Mouse (Mus musculus) left cerebral cortex, adult 18-20 months (tissue): ENCODE results near the gene Tacc2. TPM values are rescaled to one million over a fixed set of nuclear protein-coding genes. Genes with fewer than 3 reads are reported as not detected.

Experiments
- DNase-seq, 2 experiments: peaks; one replicate each; pipeline ENCODE4 v3.0.0; 2021 to 2022; ENCODE audit warnings: low spot score in 2 of 2, mixed read lengths in 1 of 2
- total RNA-seq, 2 experiments: library from RNA; stranded (reverse); gene quantifications; 2 replicates each; pipeline ENCODE4 v1.2.3; 2021

The Tacc2 gene
- total RNA-seq, 2 experiments from 2014 or later: 61.9 to 68.9 TPM

DNA sequence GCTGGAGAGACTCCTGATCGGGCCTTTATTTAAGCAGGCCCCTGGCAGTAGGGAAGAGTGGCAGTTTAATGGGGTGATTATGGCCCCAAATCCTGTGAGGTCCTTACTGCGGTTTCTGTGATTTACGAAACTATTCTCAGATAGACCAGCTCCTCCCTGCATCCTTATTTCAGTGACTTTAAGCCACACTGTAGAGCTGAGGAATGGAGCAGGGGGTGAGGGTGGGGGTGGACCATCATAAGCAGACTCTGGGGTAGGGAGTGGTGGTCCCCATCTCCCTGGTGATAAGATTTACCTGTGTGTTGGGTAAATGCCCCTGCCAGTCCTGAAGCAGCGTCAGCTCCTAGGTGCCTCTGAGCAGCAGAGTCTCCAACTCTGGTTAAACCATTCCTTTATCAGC lies 29.7 kb downstream of the Tacc2 start:
- DNase-seq: no peak

DNA sequence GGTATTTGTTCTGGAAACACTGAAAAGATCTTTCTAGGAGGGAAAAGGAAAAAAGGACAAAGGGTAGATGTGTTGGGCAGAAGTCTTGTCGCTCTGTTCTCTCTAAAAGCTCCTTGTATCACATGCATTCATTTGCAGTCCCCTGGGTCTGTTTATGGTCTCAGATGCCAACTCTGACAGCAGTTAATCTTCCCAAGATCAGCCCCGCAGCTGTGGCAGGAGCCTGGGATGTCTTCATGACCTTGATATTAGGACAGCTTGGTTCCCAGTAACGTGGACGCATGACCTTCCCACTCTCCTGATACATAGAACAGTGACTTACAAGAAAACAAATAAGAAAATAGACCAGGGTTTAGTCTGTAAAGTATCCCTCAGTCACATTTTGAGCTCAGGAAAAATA lies 36.7 kb downstream of the Tacc2 start:
- no peak for DNase-seq

DNA sequence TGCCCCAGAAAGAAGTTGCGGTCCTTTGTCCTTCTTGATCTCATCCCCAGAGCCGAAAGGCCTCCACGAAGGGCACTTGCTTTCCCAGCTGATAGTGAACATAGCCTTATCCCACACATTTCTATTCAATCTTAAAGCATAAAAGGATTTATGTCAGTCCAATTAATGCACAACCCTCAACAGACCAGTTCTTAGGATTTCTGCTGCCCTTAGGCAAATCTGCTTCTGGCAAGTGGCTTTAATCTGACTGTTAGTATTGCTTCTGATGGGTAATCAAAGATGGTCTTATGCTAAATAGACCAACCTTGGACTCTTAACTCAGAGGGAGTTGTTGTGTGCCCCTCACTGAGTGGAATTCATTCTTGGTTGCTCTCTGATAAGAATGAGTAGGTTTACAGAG lies 40.4 kb downstream of the Tacc2 start:
- DNase-seq: no peak

DNA sequence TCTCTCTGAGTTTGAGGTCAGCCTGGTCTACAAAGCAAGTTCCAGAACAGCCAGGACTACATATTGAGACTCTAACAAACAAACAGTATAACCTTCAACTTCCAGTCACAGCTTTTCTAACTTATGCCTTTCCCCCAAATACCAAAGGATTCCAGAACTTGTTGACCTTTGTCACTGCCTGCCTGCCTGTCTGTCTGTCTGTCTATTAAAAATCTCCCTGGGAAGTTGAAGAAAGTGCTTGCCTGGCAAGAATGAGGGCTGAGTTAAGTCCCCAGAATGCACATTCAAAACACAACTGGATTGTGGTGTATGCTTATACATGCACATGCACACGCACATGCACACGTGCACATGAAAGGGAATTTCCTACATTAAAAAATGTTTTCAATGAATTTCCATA lies 43.8 kb downstream of the Tacc2 start:
- no peak for DNase-seq

DNA sequence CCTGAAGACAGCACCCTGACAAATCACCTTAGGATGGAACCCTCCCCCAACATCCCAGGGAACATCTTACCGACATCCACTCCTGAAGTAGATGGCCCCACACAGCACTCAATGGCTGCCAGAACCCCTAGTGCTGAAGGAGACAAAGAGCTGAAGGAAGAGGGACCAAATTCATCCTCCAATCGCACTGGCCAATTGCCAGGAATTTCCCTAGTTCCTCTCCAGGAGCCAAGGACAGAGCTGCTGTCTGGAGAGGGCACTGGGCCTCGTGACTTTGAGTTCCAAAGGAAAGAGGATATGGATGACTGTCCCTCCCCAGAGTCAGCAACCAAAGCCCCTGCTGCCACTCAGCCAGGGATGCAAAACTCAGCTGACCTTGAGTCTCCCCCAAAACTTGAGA lies 44.7 kb downstream of the Tacc2 start:
- DNase-seq: no peak

DNA sequence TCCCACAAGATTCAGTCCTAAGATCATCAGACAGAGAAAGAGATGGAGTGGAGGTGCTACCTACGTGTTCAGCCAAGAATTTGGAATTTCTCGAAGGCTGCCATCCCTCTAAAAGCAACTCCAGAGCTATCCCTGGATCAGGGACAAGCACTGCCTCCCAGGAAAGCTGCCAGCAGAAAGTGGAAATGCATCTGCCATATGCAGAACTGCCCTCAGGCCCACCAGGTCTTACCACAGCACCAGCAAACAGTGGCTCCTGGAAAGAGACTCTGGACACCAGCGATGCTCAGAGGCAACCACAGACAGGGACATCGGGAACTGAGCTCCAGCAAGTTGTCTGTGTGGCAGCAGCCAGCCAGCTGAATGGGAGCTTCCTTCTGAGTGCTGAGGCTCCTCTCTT lies 45.1 kb downstream of the Tacc2 start:
- no peak for DNase-seq

DNA sequence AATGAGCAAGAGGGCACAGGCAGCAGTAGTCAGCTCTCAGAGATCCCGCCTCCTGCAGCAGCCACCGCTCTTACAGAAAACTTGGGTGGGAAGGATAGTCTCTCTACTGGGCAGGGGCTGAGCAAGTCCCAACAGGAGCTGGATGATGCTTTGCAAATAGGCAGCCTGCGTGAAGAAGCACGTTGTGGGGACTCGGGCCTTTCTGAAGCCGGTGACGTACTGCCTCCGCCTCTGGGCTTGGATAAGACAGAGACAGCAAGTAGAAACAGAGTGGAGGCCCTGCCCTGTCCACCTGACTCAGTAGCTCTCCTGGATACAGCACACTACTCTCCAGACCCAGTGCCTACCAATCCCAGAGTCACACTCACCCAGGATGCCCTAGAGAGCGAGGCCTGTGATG lies 47.1 kb downstream of the Tacc2 start:
- DNase-seq: no peak

DNA sequence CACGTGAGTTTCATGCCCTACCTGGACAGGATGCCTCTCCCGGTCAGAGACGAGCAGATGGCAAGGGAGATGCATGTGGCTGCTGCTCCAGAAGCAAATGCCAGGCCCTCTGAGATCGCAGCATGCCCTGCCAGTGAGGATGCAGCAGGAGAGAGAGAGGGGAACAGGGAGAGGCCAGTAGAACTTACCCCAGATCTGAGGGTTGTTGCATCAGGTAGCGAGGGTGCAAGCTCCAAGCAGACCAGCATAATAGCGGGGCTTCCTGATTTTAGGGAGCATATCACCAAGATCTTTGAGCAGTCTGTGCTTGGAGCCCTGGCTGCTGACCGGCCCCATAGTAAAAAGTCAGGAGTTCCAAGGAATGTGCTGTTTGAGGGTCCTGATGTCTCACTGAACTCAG lies 48.1 kb downstream of the Tacc2 start:
- no peak for DNase-seq

DNA sequence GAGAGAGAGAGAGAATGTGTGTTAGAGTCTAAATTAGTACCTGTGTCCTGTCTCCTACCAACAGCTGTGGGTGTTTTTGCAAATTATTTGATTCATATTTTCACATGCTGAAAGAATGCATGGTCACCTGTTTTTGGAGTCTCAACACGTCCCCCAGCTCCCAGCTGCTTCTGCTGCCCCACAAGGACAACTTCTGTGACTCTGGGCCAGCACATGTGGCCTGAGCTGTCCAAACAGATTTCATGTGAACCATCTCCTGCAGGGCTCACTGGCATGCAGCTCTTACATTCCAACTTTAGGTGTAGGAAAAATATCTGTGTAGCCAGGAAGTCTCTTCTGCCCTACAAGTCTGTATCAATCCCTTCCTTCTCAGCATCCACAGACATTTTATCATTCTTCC lies 51.4 kb downstream of the Tacc2 start:
- DNase-seq: no peak

DNA sequence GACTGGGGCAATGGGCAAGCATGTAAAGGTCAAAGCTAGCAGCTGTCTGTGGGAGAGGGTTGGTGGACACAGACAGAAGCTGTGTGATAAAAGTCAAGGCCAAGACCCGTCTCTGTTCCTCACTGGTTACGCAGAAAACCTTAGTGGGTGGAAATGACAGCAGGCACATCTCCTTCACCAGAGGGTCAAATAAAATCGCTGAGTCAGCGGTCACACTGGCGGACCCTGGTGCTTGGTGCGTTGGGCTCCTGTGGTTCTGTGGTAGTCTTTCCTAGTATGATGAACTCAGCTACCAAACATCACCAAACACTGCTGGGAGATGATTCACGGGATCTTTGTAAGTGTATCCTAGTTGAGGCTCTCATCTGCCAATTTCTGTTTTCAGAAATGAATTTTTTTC lies 52.8 kb downstream of the Tacc2 start:
- no peak for DNase-seq

DNA sequence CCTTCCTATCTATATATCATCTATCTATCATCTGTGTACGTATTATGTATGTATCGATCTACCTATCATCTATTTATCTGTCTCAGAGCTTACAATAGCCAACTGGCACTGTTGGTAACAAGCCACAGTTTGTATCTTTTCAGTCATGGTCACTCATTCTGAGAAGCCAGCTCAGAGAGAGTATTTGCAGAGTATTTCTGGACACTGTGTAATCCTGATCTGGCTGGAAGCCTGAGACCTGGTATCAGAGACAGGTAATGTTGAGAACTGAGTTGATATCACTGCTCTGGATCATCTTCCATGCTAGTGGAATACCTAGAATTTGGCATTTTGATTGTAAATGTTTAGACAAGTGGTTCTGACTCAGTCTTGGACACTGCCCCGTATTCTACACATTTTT lies 53.7 kb downstream of the Tacc2 start:
- no peak for DNase-seq

DNA sequence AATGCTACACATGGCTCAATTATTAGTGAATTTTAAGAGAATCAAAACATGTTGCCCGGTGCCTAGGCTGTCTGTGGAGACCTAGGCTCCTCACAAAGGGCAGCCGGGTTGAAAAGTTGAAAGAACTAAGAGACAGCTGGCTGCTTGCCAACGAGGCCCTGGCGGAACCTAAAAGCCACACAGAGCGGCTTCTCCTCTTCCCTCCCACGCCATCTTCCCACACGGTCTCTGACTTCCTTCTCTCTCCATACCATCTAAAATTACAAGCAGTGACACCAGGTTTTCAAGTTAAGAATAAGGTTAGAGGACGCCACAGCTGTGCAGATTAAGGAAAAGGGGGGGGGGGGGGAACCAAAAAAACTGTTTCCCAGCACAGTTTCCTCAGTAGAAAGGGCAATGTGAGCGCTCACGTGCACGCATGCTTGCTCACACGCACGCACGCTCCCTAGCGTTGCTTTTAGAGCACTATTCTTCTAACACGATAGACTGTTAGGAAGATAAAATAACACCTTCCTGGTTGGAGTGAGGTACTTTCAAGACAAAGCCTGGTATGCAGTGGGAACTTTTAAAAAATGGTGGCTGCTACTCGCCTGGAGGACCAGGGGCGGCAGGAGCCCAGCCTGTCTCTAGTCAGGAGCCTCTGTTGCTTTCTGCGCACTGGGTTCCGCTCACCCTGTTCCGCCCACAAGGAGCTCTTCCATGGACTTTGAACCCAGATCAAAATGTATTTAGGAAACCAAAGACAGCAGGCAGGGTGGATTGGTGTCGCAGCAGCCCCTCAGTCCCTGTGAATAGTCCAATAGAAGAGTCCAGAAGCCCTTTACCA lies 54.5 kb downstream of the Tacc2 start:
- DNase-seq: no peak

DNA sequence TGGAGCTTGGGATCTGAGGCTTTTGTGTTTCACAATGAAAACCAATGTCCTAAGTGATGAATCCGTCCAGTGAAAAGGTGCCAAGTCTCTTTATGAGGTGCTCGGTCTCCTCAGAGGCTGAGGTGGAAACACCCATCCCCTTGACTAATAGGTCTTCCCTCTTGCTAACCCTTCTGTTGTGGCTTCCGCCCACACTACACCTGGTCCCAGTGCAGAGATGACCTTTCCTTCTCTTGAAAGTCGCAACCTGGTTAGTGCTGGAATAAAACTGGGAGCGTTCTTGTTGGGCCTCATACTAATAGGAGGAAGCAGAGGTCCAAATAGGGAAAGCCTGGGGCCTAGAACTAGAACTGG lies 55.1 kb downstream of the Tacc2 start:
- no peak for DNase-seq

DNA sequence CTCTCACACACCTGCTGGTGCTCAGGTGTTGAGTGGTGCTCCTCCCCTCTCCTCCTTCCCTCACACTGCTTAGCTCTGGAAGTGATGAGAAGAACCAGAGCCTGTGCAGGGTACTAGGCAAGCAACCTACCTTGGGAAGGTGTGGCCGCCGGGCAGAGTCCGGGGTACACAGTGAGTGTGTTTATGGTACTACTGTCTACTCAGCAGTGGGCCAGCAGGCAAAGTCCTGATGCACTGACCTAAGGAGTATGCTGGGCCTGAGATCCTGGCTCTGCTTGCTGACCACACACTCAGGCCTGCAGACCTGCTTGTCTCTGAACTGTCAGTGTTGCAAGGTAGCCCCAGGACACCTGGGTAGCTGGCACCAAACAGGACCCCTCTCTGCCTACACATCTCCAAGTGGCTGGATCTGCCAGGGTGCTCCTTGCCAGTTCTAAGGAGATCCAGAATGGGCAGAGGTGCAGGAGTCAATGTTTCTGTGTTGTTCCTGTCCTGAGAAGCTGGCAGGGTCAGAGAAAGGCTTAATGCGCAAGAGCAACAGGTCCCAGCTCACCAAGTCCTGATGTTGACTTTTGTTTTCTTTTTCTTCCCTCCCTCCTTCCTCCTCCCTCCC lies 57.1 kb downstream of the Tacc2 start:
- DNase-seq: no peak

DNA sequence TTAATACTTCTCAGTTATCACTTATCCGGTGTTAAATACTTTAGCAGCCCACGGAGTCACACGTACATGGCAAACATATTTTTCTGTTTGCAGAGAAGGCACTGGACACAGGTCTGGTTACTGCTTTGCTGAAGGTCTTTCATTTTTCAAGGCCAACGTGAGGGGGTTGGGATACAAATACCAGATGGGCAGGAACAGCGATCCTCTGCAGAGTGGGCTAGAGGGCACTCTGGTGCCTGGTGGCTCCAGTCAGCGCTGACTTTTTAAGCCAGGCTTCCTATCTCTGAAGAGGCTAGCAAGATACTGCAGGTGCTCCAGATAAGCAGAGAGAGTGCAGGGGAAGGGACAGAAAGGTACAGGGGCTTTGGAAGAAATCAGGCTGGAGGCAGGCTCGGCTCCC lies 58.0 kb downstream of the Tacc2 start:
- DNase-seq: no peak

DNA sequence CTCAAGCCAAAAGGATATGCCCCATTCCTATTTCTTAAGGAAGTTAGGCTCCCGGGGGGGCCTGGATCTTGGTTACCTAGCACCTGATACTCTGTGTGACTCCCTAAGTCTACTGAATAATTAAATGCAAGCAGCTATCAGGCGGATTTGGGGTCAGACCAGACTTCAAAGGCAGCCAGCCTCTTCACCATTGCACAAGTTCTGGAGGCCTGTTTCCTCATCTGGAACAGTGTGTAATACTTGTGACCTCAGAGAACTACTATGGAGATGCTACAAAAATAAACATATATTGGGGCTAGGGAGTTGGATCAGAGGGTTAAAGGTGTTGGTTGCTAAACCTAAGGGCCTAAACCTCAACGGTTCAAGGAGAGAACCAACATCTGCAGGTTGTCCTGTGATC lies 59.0 kb downstream of the Tacc2 start:
- DNase-seq: no peak

DNA sequence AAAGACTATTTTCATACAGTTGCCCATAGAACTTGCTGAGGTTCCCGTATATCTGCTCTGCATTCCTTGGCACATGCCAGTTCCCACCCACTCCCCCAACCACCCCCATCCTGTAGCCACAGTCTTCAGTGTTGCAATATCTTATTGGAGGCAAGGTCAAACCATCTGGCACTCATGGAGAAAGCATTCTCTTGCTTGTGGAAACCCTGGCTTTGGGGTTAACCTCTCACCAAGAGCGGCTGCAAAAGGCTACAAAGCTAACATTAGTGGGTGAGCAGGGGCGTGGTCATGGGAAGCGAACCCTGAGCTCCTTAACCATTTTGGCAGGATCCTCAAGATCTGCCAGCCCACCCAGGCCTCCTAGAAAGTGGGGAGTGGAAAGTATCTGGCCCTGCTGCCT lies 59.7 kb downstream of the Tacc2 start:
- no peak for DNase-seq

DNA sequence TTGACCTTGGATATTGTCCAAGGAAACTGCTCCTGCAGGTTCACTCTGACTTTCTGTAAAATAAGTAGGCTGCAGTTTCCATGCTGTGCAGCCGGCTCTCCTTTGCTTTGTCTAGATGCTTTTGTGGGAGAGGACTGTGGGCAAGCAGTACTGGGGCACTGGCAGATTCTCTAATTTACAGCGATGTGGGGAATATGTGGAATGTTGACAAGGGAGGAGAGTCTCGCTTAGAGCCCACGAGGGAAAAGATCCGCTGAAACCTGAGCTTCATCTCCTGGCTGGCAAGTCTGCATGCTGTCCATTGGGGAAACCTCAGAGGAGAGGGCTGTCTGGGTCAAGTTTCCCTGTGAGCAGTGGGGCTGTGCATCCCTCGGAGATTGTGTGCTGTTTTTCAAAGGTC lies 60.6 kb downstream of the Tacc2 start:
- no peak for DNase-seq

DNA sequence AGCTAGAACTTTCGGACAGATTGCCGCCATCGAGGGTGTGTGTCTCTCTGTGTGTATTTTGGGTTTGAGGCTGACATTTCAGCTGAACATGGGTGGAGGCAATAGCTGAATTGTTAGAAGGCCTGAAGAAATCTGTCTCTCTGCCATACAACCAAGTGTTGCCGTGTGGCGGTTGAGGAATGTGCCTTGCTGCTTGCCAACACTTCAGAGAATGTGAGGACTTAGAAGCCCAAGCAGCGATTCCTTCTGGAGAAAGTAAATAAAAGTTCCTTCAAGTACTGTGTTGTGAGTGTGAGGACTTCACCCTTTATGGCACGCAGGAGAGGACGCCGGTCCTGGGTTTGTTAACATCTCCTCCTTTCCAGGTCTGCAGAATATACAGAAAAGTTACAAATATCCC lies 63.4 kb downstream of the Tacc2 start:
- DNase-seq: no peak

DNA sequence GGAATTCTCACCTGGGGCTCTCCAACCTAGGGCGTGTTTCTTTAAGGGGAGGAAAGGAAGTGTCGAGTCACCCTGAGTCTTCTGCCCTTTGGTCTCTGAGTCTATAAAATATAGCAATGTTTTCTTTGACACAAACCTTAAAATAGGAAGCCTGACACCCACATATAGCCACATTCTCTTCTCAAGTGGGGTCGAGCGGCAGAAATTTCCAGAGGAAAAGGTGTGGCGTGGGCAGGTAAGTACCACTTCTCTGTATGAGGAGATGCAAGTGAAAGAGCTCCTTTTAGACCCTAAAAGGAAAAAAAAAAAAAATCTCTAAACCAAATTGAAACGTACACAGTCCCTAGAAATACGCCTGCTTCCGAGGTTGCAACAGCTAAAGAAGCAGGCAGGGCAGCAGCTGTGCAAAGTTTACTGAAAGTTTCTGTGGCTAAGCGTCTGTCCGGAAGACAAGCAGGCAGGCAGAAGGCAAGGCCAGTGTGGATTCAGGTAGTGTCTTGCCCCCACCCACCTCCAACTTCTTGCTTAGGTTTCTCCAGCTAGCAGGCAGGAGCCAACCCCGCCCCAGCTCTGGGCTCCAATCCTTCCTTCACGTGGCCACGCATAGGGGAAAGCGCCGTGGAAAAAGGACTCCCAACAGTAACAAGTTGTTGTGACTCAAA lies 68.2 kb downstream of the Tacc2 start:
- DNase-seq: no peak

DNA sequence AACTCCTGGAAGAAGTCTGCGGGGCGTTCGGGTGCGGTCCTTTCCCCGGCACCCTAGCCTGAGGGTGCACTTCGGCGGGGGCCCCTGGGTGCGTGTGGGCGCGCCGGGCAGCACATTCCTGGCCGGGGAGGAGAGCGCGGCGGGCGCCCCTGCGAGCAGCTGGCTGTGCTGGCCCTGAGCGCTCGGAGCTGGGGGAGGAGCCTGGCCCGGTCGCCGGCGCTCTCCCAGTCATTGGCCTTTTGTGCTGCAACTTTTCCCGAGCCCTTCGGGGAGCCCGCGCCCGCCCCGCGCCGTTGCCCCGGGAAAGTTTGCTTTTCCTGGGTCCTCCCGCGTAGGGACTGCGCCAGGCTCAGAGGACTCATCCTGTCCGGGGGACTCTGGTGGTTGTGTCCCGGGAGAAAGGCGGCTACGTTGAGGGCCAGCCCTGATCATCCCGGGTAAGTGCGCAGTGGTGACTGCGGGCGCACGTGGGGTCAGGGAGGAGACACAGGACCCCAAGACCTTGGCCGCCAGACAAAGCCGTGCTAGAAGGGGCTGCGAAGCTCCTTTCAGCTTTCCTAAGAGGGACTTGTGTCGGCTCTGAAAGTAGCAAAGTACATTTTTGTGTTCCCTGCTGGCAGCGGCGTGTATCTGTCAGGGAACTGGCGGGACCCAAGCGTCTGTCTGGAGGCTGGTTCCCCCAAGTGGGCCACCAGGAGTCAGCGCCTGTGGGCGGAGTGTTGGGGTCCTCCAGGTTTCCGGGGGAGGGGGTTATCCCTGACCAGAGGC lies 68.9 kb downstream of the Tacc2 start:
- peak in 1 of 2 experiments; percentile 15 for DNase-seq

DNA sequence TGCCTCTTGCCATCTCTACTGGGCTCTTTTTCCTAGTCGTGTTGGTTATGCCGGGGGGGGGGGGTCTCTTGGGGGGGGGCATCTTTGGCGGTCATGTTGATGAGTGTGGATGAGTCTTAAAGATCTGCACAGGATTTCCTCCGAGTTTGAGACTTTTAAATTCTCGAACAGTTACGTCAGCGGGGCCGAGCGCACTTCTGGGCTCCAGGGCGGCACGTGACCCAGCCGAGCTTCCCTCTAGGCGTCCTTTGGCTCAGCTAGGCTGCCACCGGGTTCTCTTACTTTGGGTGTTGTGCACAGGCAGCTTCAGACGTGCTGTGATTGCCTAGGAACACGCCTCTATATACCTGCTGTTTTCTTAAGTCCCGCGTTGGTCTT lies 69.5 kb downstream of the Tacc2 start:
- no peak for DNase-seq
